Mouse (Mus musculus) layer of hippocampus, adult 2 months (tissue): ENCODE results near the gene Brd2. TPM values are rescaled to one million over a fixed set of nuclear protein-coding genes. Genes with fewer than 3 reads are reported as not detected.
A peak's percentile ranks its signal among the peaks of the same experiment; 100 is the strongest.

Experiments
- DNase-seq, 2 experiments: peaks; one replicate each; pipeline ENCODE4 v3.0.0; 2022; ENCODE audit warnings: low spot score in 2 of 2
- H3K27ac ChIP-seq: fragments of 200-600 bp; 2 replicates; pipeline ENCODE4 v1.8.1; 2022
- H3K4me3 ChIP-seq: fragments of 200-600 bp; 2 replicates; pipeline ENCODE4 v1.8.1; 2022; ENCODE audit warnings: mild to moderate bottlenecking
- CTCF ChIP-seq: fragments of 200-600 bp; conservative IDR thresholded peaks from 2 replicates; pipeline ENCODE4 v1.8.1; 2022; ENCODE audit warnings: antibody characterized with exemption, mild to moderate bottlenecking, moderate library complexity
- total RNA-seq, 2 experiments: library from RNA; stranded (reverse); gene quantifications; 2 replicates each; pipeline ENCODE4 v1.2.3; 2021

The Brd2 gene
- total RNA-seq, 2 experiments from 2014 or later: 196 to 200 TPM

DNA sequence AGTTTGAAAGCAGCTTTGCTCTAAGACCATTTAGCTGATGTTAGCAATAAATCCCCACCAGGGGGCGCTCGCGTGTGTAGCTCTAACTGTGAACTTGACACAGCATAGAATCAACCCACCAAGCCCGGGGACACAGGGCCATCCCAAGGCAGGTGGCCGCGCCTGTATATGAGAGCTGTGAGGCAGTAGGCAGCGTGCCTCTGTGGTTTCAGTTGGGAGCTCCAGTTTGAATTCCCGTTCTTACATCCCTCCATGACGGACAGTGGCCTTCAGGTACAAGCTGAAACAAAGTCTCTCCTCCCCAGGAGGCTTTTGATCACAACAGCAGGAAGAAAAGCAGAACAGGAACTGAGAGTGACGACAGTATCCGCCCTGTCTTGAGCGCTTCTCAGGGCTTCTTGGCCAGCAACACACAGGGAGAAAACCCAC, 20.8 kb downstream of the Brd2 start:
- Histone ChIP-seq H3K4me3 (peak overlapping the region; percentile 43), H3K27ac (no peak overlapping the region)
- peak; percentile 97 for TF ChIP-seq CTCF
- peak; percentile 72 to 95 for DNase-seq

DNA sequence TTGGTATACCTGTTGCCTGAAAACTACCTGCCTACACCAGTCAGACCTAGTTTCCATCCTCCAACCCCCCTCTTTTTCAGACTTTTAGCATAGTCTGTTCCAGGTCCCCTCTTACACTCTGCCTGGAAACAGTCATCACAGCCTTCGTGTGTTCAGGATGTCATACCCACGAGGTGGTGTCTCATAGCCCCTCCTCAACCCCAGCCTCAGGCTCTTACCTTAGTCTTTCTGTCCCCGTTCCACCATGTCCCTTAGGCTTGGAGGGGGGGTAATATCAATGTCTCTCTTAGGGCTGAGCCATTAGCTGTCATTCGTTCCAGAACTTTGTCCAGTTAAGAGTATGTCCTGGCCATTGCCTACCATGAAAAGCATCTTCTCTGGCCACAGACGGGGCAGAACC, 21.2 kb downstream of the Brd2 start:
- no peak overlapping the region for H3K4me3 ChIP-seq
- TF ChIP-seq CTCF: no peak
- DNase-seq: no peak
- no peak overlapping the region for H3K27ac ChIP-seq

DNA sequence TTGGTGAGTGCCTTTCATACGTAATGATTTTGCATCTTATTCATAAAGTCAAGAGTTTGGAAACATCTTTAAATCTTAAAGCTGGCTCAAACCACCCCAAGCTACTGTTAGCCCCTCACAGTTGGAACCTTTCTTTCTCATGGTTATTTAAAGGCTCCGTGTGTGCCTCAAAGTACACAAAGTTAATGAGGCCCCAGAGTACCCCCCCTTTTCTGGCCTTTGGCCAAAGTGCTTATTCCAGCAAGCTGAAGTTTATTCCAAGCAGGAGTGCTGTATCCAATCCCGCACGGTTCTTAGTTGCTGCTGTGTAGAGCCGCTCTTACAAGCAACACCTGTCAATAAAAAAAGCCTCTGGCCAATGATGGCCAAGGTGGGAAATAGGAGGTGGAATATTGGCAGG, 22.9 kb downstream of the Brd2 start:
- no peak for TF ChIP-seq CTCF
- Histone ChIP-seq H3K4me3 (no peak overlapping the region), H3K27ac (no peak overlapping the region)
- no peak for DNase-seq

DNA sequence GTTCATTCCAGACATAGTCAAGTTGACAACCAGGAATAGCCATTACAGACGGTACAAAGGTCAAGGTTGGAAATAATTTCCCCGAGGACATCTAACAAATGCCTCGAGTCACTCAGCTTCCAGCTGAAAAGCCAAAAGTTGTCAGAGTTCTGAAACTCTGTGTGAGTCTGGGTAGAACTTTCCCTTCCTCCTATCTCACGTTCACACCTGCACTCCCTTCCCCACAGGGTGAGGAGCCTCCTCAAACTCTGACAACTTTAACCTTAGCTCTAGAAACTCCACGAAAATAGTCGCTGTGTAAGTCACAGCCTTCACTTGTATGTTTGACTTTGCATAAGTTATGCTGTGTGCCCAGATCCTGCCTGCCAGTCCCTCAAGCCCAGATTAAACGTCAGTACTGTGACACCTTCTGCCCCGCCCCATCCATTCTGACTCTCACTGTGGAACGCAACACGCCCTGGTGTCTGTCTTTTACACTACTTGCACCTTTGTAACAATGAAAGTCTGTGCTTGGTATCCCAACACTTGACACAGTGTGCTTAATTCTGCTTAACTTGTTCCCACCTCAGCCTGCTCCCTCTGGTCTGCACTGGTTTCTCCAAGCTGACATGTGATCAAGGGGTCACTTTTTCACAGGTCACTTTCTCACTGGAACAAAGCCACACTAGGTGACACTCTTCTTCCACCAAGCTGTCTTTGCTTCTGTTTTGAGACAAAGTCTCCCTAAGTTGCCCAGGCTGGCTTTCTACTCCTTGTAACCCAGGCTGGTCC, 23.5 kb downstream of the Brd2 start:
- no peak overlapping the region for H3K4me3 ChIP-seq
- no peak for TF ChIP-seq CTCF
- no peak overlapping the region for H3K27ac ChIP-seq
- no peak for DNase-seq

DNA sequence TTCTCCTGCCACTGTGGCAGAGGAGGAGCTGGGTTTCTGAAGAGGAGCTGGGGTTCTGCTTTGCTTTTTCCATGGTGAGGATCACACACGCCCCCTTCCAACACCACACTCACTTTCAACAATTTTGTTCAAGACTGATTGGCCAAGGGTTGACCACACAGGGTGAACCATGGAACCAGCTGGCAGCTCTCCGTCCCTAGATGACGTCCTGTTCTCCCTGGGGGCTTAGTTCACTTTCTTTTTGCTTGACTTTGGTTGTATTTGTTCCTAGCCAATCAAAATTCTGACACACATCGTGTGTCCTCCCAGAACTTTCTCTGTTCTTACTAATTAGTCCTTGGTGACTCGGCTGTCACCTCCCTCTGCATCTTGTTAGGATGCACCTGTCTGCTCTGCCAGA, 25.2 kb downstream of the Brd2 start:
- no peak for DNase-seq
- H3K4me3 ChIP-seq: no peak overlapping the region
- no peak overlapping the region for H3K27ac ChIP-seq
- no peak for TF ChIP-seq CTCF

DNA sequence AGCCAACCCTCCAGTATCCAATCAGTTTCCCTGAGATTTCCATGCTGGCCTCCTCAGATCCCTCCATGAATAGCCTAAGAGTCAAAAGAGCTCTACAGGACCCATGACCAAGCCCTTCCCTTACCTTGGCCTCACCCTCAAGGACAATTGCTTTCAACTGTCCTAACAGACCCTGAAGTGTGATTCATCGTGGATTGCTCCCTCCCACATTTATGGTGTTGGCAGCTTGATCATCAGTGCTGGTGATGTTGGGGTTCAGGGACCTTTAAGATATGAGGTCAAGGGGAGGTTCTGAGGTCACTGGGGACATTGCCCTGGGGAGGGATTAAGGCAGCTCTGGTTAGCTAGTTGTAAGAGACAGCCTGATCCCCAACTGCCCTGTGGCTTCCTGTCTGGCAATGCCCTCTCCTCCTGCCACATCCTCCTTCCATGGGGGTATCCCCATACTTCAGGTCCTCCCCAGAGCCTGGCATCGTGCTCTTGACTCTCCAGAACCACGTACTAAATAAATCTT, 25.9 kb downstream of the Brd2 start:
- DNase-seq: no peak
- Histone ChIP-seq H3K4me3 (no peak overlapping the region), H3K27ac (no peak overlapping the region)
- TF ChIP-seq CTCF: no peak

DNA sequence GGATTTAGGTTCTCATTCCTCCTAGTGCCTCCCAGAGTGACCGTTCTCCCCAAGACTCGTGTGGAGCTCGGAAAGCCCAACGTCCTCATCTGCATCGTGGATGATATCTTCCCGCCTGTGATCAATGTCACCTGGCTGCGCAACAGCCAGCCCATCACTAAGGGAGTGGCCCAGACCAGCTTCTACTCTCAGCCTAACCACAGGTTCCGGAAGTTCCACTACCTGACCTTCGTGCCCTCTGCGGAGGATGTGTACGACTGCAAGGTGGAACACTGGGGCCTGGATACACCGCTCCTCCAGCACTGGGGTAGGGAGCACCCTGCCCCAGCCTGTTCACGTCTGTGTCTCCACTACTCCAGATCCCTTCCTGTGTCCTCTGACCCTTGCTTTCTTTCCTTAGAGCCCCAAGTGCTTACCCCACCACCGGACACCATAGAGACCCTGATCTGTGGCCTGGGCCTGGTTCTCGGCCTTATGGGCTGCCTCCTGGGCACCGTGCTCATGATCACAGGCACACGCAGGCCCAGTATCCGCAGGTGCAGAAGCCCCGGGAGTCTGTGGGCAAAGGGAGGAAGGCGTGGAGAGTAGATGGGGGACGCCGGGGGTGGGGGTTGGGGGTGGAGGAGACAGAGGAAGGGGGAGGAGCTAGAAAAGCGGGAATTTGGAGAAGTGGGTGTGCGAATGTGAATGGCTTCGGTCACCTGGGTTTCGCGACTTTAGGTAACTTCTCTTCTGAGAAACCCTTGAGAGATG, 28.0 kb downstream of the Brd2 start:
- DNase-seq: no peak

DNA sequence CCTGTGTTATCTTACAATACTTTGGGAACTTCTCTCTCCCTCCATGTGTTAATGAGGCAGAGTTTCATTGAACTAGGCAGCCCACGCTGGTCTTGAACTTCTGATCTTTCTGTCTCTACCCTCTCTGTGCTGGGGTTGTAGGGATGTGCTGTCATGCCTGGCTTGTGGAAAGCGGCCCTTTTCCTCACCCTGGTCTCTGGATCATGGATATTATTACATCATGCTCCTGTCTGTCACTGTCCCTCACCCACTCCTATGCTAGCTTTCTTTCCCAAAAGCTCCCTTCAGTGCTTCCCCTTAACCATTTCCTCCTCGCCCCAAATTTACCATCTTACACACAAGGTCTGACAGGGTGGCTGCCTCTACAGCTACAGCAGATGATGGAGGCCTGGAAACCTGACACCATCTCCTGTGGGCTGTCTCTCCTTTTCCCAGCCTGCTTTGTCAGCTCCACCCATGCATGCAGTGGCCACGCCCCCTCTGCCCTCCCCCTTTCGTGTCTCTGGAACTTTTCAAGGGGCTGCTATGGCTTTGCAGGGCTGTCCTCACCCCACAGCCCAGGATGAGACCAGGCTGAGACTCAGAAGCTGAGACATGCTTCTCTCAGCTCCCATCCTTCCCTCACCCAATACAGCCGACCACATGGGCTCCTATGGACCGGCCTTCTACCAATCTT, 29.1 kb downstream of the Brd2 start:
- Histone ChIP-seq H3K27ac (no peak overlapping the region), H3K4me3 (no peak overlapping the region)
- no peak for DNase-seq
- no peak for TF ChIP-seq CTCF

More for the DNA sequence above, 28.0 kb downstream of the Brd2 start:
- TF ChIP-seq CTCF: no peak
- H3K4me3 ChIP-seq: no peak overlapping the region
- H3K27ac ChIP-seq: no peak overlapping the region

DNA sequence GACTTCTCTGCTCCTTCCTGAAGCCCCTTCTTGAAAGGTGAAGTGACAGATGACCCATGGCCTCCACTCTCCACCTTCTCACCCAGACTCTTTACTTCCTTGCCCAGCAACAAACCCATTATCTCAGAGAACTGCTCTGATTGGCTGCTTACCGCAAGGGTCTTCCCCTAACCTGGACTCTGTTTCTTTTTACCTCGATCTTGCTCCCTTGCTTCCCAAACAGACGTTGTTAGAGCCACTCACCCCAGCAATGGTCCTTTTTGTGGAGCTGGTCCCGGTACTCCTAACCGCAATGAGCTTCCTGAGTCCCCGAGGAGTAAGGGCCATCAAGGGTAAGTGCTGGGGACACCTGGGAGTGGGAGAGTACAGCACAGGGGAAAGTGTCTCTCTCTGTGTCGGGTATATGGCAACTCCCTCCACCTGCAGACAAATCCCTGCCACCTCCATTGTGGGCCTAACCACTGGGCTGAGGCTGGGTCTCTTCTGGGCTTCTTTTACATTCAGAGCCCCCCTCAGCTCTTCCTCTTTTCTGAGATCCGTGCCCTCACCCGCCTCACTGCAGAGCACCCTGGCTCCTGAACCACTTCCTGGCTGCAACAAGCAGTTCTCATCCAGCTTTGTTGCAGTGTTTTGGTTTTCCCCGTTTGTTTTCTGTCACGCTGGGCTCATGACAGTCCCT, 30.1 kb downstream of the Brd2 start, which contains the start of gene H2-Oa:
Gene H2-Oa (plus strand): TSS at position 144 of the 679 bp plus-strand sequence.
- no peak within 1 kb of the TSS for H3K27ac ChIP-seq
- no peak for TF ChIP-seq CTCF
- DNase-seq: no peak
- no peak within 1 kb of the TSS for H3K4me3 ChIP-seq

DNA sequence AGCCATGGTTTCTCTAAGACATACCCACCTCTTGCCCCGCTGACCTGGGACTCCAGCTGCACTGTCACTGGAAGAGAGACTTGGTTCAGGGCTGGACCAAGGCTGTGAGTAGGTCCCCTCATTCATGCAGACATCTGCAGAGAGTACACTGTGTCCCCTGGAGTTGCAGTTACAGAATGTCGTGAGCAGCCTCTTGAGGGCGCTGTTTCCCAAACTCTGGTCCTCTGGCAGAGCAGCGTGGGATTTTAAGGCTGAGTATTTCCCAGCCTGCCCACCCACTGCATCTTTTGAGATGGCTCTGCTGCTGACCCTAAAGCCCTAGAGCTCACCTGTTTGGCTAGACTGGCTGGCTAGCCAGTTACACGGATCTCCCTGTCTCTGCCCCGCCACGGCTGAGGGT, 31.5 kb downstream of the Brd2 start:
- DNase-seq: no peak
- Histone ChIP-seq H3K4me3 (no peak overlapping the region), H3K27ac (no peak overlapping the region)
- peak; percentile 65 for TF ChIP-seq CTCF

DNA sequence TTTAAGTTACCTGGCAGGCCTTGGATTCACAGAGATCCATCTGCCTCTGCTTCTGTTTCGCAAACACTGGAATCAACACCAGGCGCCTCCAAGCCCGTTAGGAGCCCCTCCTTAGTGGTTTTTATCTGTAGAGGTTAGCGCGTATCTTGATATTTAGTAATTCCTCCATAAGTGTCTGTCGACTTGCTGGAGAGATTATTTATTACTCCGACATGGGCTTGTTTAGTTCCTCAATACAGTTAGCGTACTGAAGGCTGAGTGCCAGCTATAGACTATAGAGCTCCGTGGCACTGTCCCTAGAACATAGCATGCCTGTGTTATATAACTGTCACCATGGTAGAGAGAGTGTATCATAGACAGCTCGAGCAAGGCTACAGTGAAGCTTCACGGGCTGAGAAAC, 34.3 kb downstream of the Brd2 start:
- Histone ChIP-seq H3K27ac (0 out of 2 replicates have a peak overlapping the region, but pooled peaks have one; percentile 21), H3K4me3 (no peak overlapping the region)
- TF ChIP-seq CTCF: no peak
- peak in 1 of 2 experiments; percentile 30 for DNase-seq

DNA sequence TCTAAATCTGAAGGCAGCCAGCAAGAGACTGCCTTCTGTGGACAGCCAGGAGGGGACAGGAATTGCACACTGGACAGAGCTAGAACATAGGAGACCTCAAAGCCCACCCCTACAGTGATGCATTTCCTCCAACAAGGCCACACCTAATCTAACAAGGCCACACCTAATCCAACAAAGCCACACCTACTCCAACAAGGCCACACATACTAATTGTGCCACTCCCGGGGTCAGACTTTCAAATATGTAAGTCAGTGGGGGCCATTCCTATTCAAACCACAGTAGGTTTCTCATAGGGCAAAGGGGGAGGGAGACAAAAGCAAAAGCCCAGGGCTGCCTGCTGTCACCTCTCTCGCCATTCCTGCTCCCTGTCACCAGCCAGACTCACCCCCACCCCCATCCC, 35.0 kb downstream of the Brd2 start:
- no peak for DNase-seq
- no peak for TF ChIP-seq CTCF
- Histone ChIP-seq H3K4me3 (no peak overlapping the region), H3K27ac (no peak overlapping the region)
